Mouse (Mus musculus): ENCODE measurements at regions not wholly inside any gene's neighbourhood (a gene's known extent, or its start where the extent isn't known, plus 50 kb on each side); places are given as distances from the start of the nearest gene placed in this dataset.

GRCm38 (mm10) chr13:47916456-47916855, 344.6 kb upstream of the Id4 start:
- no peak for TF ChIP-seq MAZ (IDR thresholded peaks at IDR 0.05; ENCODE audit: low read depth, low read length)
- no peak for TF ChIP-seq CTCF (conservative IDR thresholded peaks at IDR 0.05 in 1 of 2, IDR thresholded peaks at IDR 0.05 in 1 of 2; ENCODE audit: low read depth in 2 of 2, low read length in 2 of 2)
